Mouse (Mus musculus) MEL (cell line): ENCODE results near the gene Dlx3. TPM values are rescaled to one million over a fixed set of nuclear protein-coding genes. Genes with fewer than 3 reads are reported as not detected.

Experiments
- DNase-seq: peaks from one replicate; pipeline ENCODE4 v3.0.0; 2011; ENCODE audit warnings: low read depth, low spot score
- H3K27ac ChIP-seq: 2 replicates; pipeline ENCODE4 v1.5.1; 2012; ENCODE audit warnings: low read depth, mild to moderate bottlenecking, control low read depth, low read length, moderate library complexity; ENCODE audit not compliant: control insufficient read depth
- H3K27me3 ChIP-seq, 2 experiments: fragments of 150-350 bp in 1 of 2; sonication (generic) in 1 of 2; 2 replicates each; pipeline ENCODE4 v1.6.1; 2012; ENCODE audit warnings: low read length in 2 of 2, mild to moderate bottlenecking in 2 of 2, improper control_type of control experiment in 1 of 2, moderate library complexity in 1 of 2; ENCODE audit not compliant: insufficient read depth in 2 of 2, control insufficient read depth in 1 of 2
- H3K36me3 ChIP-seq, 2 experiments: 2 replicates each; pipeline ENCODE4 v1.6.1; 2012 to 2014; ENCODE audit warnings: low read length in 2 of 2, improper control_type of control experiment in 1 of 2, inconsistent platforms in 1 of 2, mild to moderate bottlenecking in 1 of 2; ENCODE audit not compliant: insufficient read depth in 2 of 2, control insufficient read depth in 1 of 2
- H3K4me1 ChIP-seq, 2 experiments: fragments of 150-350 bp in 1 of 2; sonication (generic) in 1 of 2; 2 replicates each; pipeline ENCODE4 v1.6.1; 2012; ENCODE audit warnings: low read length in 2 of 2, improper control_type of control experiment in 1 of 2, mild to moderate bottlenecking in 1 of 2; ENCODE audit not compliant: insufficient read depth in 2 of 2, control insufficient read depth in 1 of 2
- H3K4me3 ChIP-seq, 2 experiments: fragments of 150-350 bp in 1 of 2; sonication (generic) in 1 of 2; 2 replicates each; pipeline ENCODE4 v1.5.1; 2012; ENCODE audit warnings: low read depth in 2 of 2, low read length in 2 of 2, mild to moderate bottlenecking in 2 of 2, moderate library complexity in 2 of 2, control low read depth in 1 of 2, improper control_type of control experiment in 1 of 2; ENCODE audit not compliant: control insufficient read depth in 1 of 2, insufficient read depth in 1 of 2
- H3K79me2 ChIP-seq: 2 replicates; pipeline ENCODE4 v1.6.1; 2012; ENCODE audit warnings: mild to moderate bottlenecking, low read length, moderate library complexity; ENCODE audit not compliant: control insufficient read depth, poor library complexity, insufficient read depth
- H3K9ac ChIP-seq: 2 replicates; pipeline ENCODE4 v1.6.1; 2012; ENCODE audit warnings: low read depth, mild to moderate bottlenecking, control low read depth, low read length, moderate library complexity; ENCODE audit not compliant: control insufficient read depth, poor library complexity, severe bottlenecking
- H3K9me3 ChIP-seq: fragments of 150-350 bp; sonication (generic); replicated peaks from 2 replicates; pipeline ENCODE4 v1.6.1; 2012; ENCODE audit warnings: mild to moderate bottlenecking, low read length, improper control_type of control experiment, moderate library complexity; ENCODE audit not compliant: insufficient read depth
- BHLHE40 ChIP-seq: IDR thresholded peaks from 2 replicates; pipeline ENCODE4 v1.6.1; 2012; ENCODE audit warnings: low read depth, mild to moderate bottlenecking, inconsistent platforms, low read length, improper control_type of control experiment, borderline replicate concordance
- CHD2 ChIP-seq: IDR thresholded peaks from 2 replicates; pipeline ENCODE4 v1.6.1; 2011; ENCODE audit warnings: low read length, improper control_type of control experiment
- E2F4 ChIP-seq: IDR thresholded peaks from 2 replicates; pipeline ENCODE4 v1.6.1; 2011; ENCODE audit warnings: low read depth, low read length, improper control_type of control experiment, borderline replicate concordance
- EP300 ChIP-seq, 2 experiments: IDR thresholded peaks; 2 replicates each; pipeline ENCODE4 v1.6.1; 2011; ENCODE audit warnings: improper control_type of control experiment in 2 of 2, low read length in 2 of 2, low read depth in 1 of 2, mild to moderate bottlenecking in 1 of 2
- ETS1 ChIP-seq: IDR thresholded peaks from 2 replicates; pipeline ENCODE4 v1.6.1; 2012; ENCODE audit warnings: low read depth, mild to moderate bottlenecking, inconsistent platforms, low read length, improper control_type of control experiment, moderate library complexity
- GABPA ChIP-seq: IDR thresholded peaks from 2 replicates; pipeline ENCODE4 v1.6.1; 2012; ENCODE audit warnings: low read depth, mild to moderate bottlenecking, inconsistent platforms, low read length, improper control_type of control experiment, moderate library complexity
- GATA1 ChIP-seq: IDR thresholded peaks from 2 replicates; pipeline ENCODE4 v1.6.1; 2011; ENCODE audit warnings: low read depth, low read length, improper control_type of control experiment
- HCFC1 ChIP-seq: IDR thresholded peaks from 2 replicates; pipeline ENCODE4 v1.6.1; 2012; ENCODE audit warnings: low read depth, mild to moderate bottlenecking, inconsistent platforms, low read length, improper control_type of control experiment, moderate library complexity
- JUND ChIP-seq: IDR thresholded peaks from 2 replicates; pipeline ENCODE4 v1.6.1; 2011; ENCODE audit warnings: low read depth, mild to moderate bottlenecking, improper control_type of control experiment, low read length
- MAFK ChIP-seq: IDR thresholded peaks from 2 replicates; pipeline ENCODE4 v1.6.1; 2011; ENCODE audit warnings: low read depth, mild to moderate bottlenecking, low read length, improper control_type of control experiment, borderline replicate concordance
- MXI1 ChIP-seq: IDR thresholded peaks from 2 replicates; pipeline ENCODE4 v1.6.1; 2011; ENCODE audit warnings: mild to moderate bottlenecking, low read depth, low read length, improper control_type of control experiment
- MYB ChIP-seq: IDR thresholded peaks from 2 replicates; pipeline ENCODE4 v1.6.1; 2011; ENCODE audit warnings: mild to moderate bottlenecking, low read depth, low read length, improper control_type of control experiment
- NRF1 ChIP-seq: IDR thresholded peaks from 2 replicates; pipeline ENCODE4 v1.6.1; 2014; ENCODE audit warnings: low read depth, mild to moderate bottlenecking, inconsistent platforms, low read length, improper control_type of control experiment, moderate library complexity; ENCODE audit not compliant: poor library complexity, insufficient read depth, severe bottlenecking
- RAD21 ChIP-seq: IDR thresholded peaks from 2 replicates; pipeline ENCODE4 v1.6.1; 2011; ENCODE audit warnings: mild to moderate bottlenecking, low read depth, low read length, improper control_type of control experiment
- SIN3A ChIP-seq: IDR thresholded peaks from 2 replicates; pipeline ENCODE4 v1.6.1; 2012; ENCODE audit warnings: low read length, improper control_type of control experiment, inconsistent platforms
- SMC3 ChIP-seq: IDR thresholded peaks from 2 replicates; pipeline ENCODE4 v1.6.1; 2011; ENCODE audit warnings: low read depth, low read length, improper control_type of control experiment
- TAL1 ChIP-seq: IDR thresholded peaks from 2 replicates; pipeline ENCODE4 v1.6.1; 2012; ENCODE audit warnings: mild to moderate bottlenecking, inconsistent platforms, low read length, moderate library complexity, mixed read lengths
- UBTF ChIP-seq: IDR thresholded peaks from 2 replicates; pipeline ENCODE4 v1.6.1; 2012; ENCODE audit warnings: low read depth, mild to moderate bottlenecking, inconsistent platforms, low read length, improper control_type of control experiment, moderate library complexity, borderline replicate concordance; ENCODE audit not compliant: insufficient read depth
- ZC3H11A ChIP-seq: IDR thresholded peaks from 2 replicates; pipeline ENCODE4 v1.6.1; 2012; ENCODE audit warnings: low read depth, mild to moderate bottlenecking, inconsistent platforms, low read length, improper control_type of control experiment
- ZMIZ1 ChIP-seq: IDR thresholded peaks from 2 replicates; pipeline ENCODE4 v1.6.1; 2012; ENCODE audit warnings: low read depth, mild to moderate bottlenecking, inconsistent platforms, low read length, improper control_type of control experiment, moderate library complexity
- ZNF384 ChIP-seq: IDR thresholded peaks from 2 replicates; pipeline ENCODE4 v1.6.1; 2012; ENCODE audit warnings: low read depth, mild to moderate bottlenecking, inconsistent platforms, low read length, improper control_type of control experiment
- polyA plus RNA-seq, 2 experiments: library from polyadenylated mRNA; stranded (reverse) in 1 of 2; unstranded in 1 of 2; fragments of >175 nt in 1 of 2; fragments of >200 nt in 1 of 2; gene quantifications; 2 replicates each; pipeline versions ENCODE4 v1.2.1 to v1.2.4; 2012; ENCODE audit warnings: low replicate concordance in 2 of 2, low read depth in 1 of 2; ENCODE audit not compliant: insufficient read length in 2 of 2, insufficient read depth in 1 of 2, missing spikeins in 1 of 2
- total RNA-seq: library from RNA; depleted of rRNA; stranded (reverse); fragments of 300-350 nt; gene quantifications from 2 replicates; pipeline ENCODE4 v1.2.3, GENCODE M21; 2012

The Dlx3 gene
- total and polyA plus RNA-seq, 3 experiments: not detected

DNA sequence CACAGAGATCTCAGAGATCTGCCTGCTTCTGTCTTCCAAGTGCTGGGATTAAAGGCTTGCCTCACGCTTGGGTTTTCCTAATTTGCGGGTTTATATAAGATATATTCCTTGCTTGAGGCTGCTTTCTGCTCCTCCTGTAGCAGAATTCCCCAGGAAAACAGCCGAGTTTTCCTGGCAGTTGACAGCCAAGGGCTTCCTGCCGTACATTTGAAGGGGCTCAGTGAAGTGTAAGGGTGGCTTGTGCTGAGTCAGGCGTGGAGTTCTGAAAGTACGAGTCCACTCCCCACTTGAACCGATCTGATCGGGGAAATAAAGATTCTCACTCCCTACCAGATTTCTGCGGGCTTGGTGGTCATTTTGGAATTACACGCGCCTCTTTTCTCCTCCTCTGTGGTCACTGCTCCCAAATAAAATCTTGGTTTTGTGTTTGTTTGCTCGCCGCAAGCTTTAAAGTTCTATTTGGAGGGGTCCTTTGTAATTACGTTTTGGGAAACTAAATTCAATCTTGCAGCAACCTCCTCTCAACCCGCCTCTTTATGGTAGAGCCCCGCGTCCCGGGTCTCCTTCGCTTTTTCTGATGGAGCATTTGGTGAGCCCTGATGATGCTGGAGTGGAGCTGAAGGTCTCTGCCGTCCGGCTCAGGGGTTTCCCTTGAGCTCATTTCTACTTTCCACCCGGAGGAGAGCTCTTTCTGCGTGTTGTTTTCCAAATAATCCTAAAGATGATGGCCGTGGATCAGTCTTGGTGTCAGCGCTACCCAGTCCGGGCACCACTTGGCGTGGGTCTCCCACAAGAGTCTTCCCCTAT lies 29.7 kb downstream of the Dlx3 start:
- H3K9me3 ChIP-seq: no peaks in the 10 kb centered on the region
- peaks cover 11 to 16% of the 10 kb centered on the region in 2 experiments for H3K27me3 ChIP-seq
- H3K9ac ChIP-seq: no peak overlapping the region
- H3K4me3 ChIP-seq: no peak overlapping the region
- H3K79me2 ChIP-seq: no peaks in the 10 kb centered on the region
- H3K4me1 ChIP-seq: no peaks in the 10 kb centered on the region
- no peak for DNase-seq
- TF ChIP-seq HCFC1 (no peak), E2F4 (no peak), GABPA (no peak), CHD2 (no peak), JUND (no peak), ETS1 (no peak)
- no peaks in the 10 kb centered on the region for H3K36me3 ChIP-seq
- no peak overlapping the region for H3K27ac ChIP-seq

- H3K9ac ChIP-seq: no peak overlapping the region
- DNase-seq: no peak
- H3K4me1 ChIP-seq: no peaks in the 10 kb centered on the region
- peaks cover 13 to 21% of the 10 kb centered on the region in 2 experiments for H3K27me3 ChIP-seq
- H3K9me3 ChIP-seq: no peaks in the 10 kb centered on the region
- H3K79me2 ChIP-seq: no peaks in the 10 kb centered on the region
- no peak overlapping the region for H3K4me3 ChIP-seq
- TF ChIP-seq MYB: no peak
- no peak for TF ChIP-seq ZC3H11A
- no peak for TF ChIP-seq ZMIZ1
- TF ChIP-seq NRF1: no peak
- TF ChIP-seq SMC3: no peak
- no peak for TF ChIP-seq MAFK
- no peak for TF ChIP-seq UBTF
- TF ChIP-seq E2F4: no peak
- TF ChIP-seq BHLHE40: no peak
- no peak for TF ChIP-seq EP300 (IDR thresholded peaks at IDR 0.05; ENCODE audit: low read depth in 1 of 2, low read length in 2 of 2)
- no peak for TF ChIP-seq GATA1
- TF ChIP-seq TAL1: no peak
- TF ChIP-seq JUND: no peak
- no peak for TF ChIP-seq HCFC1
- TF ChIP-seq RAD21: no peak
- TF ChIP-seq ZNF384: no peak
- TF ChIP-seq CHD2: no peak
- no peak for TF ChIP-seq SIN3A
- TF ChIP-seq MXI1: no peak
- TF ChIP-seq, all 39 proteins: peak for 0
- no peak overlapping the region for H3K27ac ChIP-seq
- H3K36me3 ChIP-seq: no peaks in the 10 kb centered on the region
Observed at GRCm38 (mm10) chr11:95150269-95151049, 30.5 kb downstream of the Dlx3 start.
